Mouse (Mus musculus) liver, embryonic 16.5 days (tissue): ENCODE results near the gene Lnx1. TPM values are rescaled to one million over a fixed set of nuclear protein-coding genes. Genes with fewer than 3 reads are reported as not detected.

Experiments
- ATAC-seq: fragments of 200-750 bp; cut with Nextera tagmentation; 2 replicates; pipeline ENCODE4 v1.8.0; 2017; ENCODE audit warnings: low read depth, mild to moderate bottlenecking, moderate number of reproducible peaks, moderate library complexity
- H3K27ac ChIP-seq: fragments of 300-500 bp; sonication (generic); 2 replicates; pipeline ENCODE4 v1.5.1; 2014; ENCODE audit warnings: mild to moderate bottlenecking, low read length
- H3K27me3 ChIP-seq: fragments of 300-500 bp; sonication (generic); 2 replicates; pipeline ENCODE4 v1.6.1; 2014; ENCODE audit warnings: low read depth, low read length, mixed read lengths; ENCODE audit not compliant: control insufficient read depth, insufficient read depth
- H3K36me3 ChIP-seq: fragments of 300-500 bp; sonication (generic); 2 replicates; pipeline ENCODE4 v1.6.1; 2014; ENCODE audit warnings: mild to moderate bottlenecking; ENCODE audit not compliant: control insufficient read depth, insufficient read depth
- H3K4me1 ChIP-seq: fragments of 300-500 bp; sonication (generic); 2 replicates; pipeline ENCODE4 v1.6.1; 2014; ENCODE audit warnings: low read depth, low read length, mixed read lengths; ENCODE audit not compliant: control insufficient read depth
- H3K4me2 ChIP-seq: fragments of 300-500 bp; sonication (generic); 2 replicates; pipeline ENCODE4 v1.6.1; 2014; ENCODE audit warnings: low read depth, low read length, mixed read lengths
- H3K4me3 ChIP-seq: fragments of 300-500 bp; sonication (generic); 2 replicates; pipeline ENCODE4 v1.5.1; 2014; ENCODE audit warnings: low read depth, mild to moderate bottlenecking, low read length
- H3K9ac ChIP-seq: fragments of 300-500 bp; sonication (generic); 2 replicates; pipeline ENCODE4 v1.6.1; 2014; ENCODE audit warnings: low read depth, low read length
- H3K9me3 ChIP-seq: fragments of 300-500 bp; sonication (generic); replicated peaks from 2 replicates; pipeline ENCODE4 v1.6.1; 2016; ENCODE audit warnings: low read length; ENCODE audit not compliant: control insufficient read depth
- WGBS: fragments of 180-500 bp; shearing (Covaris S2); extraction: QIAGEN DNeasy Blood & Tissue Kit; methylation state at CpG from one replicate; pipeline ENCODE4 v1.1.7; 2014; ENCODE audit not compliant: insufficient replicate concordance; 5-methylcytosine and 5-hydroxymethylcytosine counted together
- polyA plus RNA-seq: library from polyadenylated mRNA; unstranded; fragments of >200 nt; fragmentation: Nextera tagmentation; extraction: Ambion mirVana; gene quantifications from 2 replicates; pipeline ENCODE4 v1.2.1, GENCODE M21; 2015

Gene Lnx1
- polyA plus RNA-seq, 1 experiment from 2014 or later: 0.11 TPM

GRCm38 (mm10) chr5:74711056-74711455 is 8.3 kb upstream of the Lnx1 start:
- Histone ChIP-seq H3K9ac (no peak overlapping the region), H3K36me3 (no peaks in the 10 kb centered on the region), H3K9me3 (no peaks in the 10 kb centered on the region), H3K4me2 (no peak overlapping the region), H3K4me3 (no peak overlapping the region), H3K27me3 (no peaks in the 10 kb centered on the region), H3K27ac (no peak overlapping the region), H3K4me1 (no peaks in the 10 kb centered on the region)
- 15% methylated on average over 1 of the region's 1 CpGs for WGBS
- ATAC-seq: no peak

- H3K36me3 ChIP-seq: no peaks in the 10 kb centered on the region
- no peaks in the 10 kb centered on the region for H3K9me3 ChIP-seq
- no peaks in the 10 kb centered on the region for H3K4me1 ChIP-seq
- H3K27me3 ChIP-seq: no peaks in the 10 kb centered on the region
- no peak overlapping the region for H3K4me2 ChIP-seq
- no peak for ATAC-seq
- no peak overlapping the region for H3K9ac ChIP-seq
- WGBS: 52% methylated on average over 4 of the region's 4 CpGs
- H3K27ac ChIP-seq: no peak overlapping the region
- H3K4me3 ChIP-seq: no peak overlapping the region
These were observed 7.5 kb upstream of the Lnx1 start for GRCm38 (mm10) chr5:74710181-74710580.

- WGBS: under 1% methylated on average over 8 of the region's 8 CpGs
- peak; percentile 93 for ATAC-seq
- Histone ChIP-seq H3K4me2 (peak overlapping the region; percentile 58), H3K27ac (no peak overlapping the region), H3K9ac (no peak overlapping the region), H3K27me3 (no peaks in the 10 kb centered on the region), H3K4me3 (peak overlapping the region; percentile 55), H3K36me3 (no peaks in the 10 kb centered on the region), H3K9me3 (no peaks in the 10 kb centered on the region), H3K4me1 (no peaks in the 10 kb centered on the region; the same call in 1 of the 2 replicates)
These were observed 1.7 kb upstream of the Lnx1 start for GRCm38 (mm10) chr5:74704460-74704790.

- Histone ChIP-seq H3K36me3 (no peaks in the 10 kb centered on the region), H3K4me3 (peak overlapping the region; percentile 55), H3K4me2 (peak overlapping the region; percentile 58), H3K9me3 (no peaks in the 10 kb centered on the region), H3K27me3 (no peaks in the 10 kb centered on the region), H3K9ac (no peak overlapping the region), H3K4me1 (no peaks in the 10 kb centered on the region; the same call in 1 of the 2 replicates), H3K27ac (no peak overlapping the region)
- ATAC-seq: peak; percentile 83
- 17% methylated on average over 17 of the region's 17 CpGs for WGBS
These were observed 1.2 kb upstream of the Lnx1 start for GRCm38 (mm10) chr5:74703741-74704459.

GRCm38 (mm10) chr5:74700918-74701317 is 1.8 kb downstream of the Lnx1 start:
- Histone ChIP-seq H3K9me3 (no peaks in the 10 kb centered on the region), H3K4me3 (no peak overlapping the region), H3K4me2 (no peak overlapping the region), H3K9ac (no peak overlapping the region), H3K36me3 (no peaks in the 10 kb centered on the region), H3K27me3 (no peaks in the 10 kb centered on the region), H3K27ac (no peak overlapping the region), H3K4me1 (no peaks in the 10 kb centered on the region; the same call in 1 of the 2 replicates)
- no peak for ATAC-seq
- 64% methylated on average over 2 of the region's 2 CpGs for WGBS

- Histone ChIP-seq H3K9me3 (no peaks in the 10 kb centered on the region), H3K27ac (no peak overlapping the region), H3K36me3 (no peaks in the 10 kb centered on the region), H3K4me2 (no peak overlapping the region), H3K9ac (no peak overlapping the region), H3K4me1 (no peaks in the 10 kb centered on the region), H3K27me3 (no peaks in the 10 kb centered on the region), H3K4me3 (no peak overlapping the region)
- no peak for ATAC-seq
- WGBS: 62% methylated on average over 1 of the region's 1 CpGs
These were observed 3.0 kb downstream of the Lnx1 start for GRCm38 (mm10) chr5:74699673-74700072.

GRCm38 (mm10) chr5:74697534-74697933 is 5.2 kb downstream of the Lnx1 start:
- WGBS: 73% methylated on average over 9 of the region's 9 CpGs
- no peak overlapping the region for H3K4me3 ChIP-seq
- no peaks in the 10 kb centered on the region for H3K4me1 ChIP-seq
- H3K27me3 ChIP-seq: no peaks in the 10 kb centered on the region
- H3K27ac ChIP-seq: no peak overlapping the region
- no peak overlapping the region for H3K4me2 ChIP-seq
- ATAC-seq: no peak
- H3K9ac ChIP-seq: no peak overlapping the region
- H3K9me3 ChIP-seq: no peaks in the 10 kb centered on the region
- H3K36me3 ChIP-seq: no peaks in the 10 kb centered on the region

GRCm38 (mm10) chr5:74694390-74694801 is 8.3 kb downstream of the Lnx1 start:
- no peak overlapping the region for H3K9ac ChIP-seq
- H3K4me2 ChIP-seq: no peak overlapping the region
- H3K4me3 ChIP-seq: no peak overlapping the region
- H3K27me3 ChIP-seq: no peaks in the 10 kb centered on the region
- no peaks in the 10 kb centered on the region for H3K36me3 ChIP-seq
- no peaks in the 10 kb centered on the region for H3K9me3 ChIP-seq
- WGBS: 66% methylated on average over 7 of the region's 7 CpGs
- H3K27ac ChIP-seq: no peak overlapping the region
- no peak for ATAC-seq
- H3K4me1 ChIP-seq: no peaks in the 10 kb centered on the region

- no peak overlapping the region for H3K4me3 ChIP-seq
- H3K36me3 ChIP-seq: no peaks in the 10 kb centered on the region
- H3K9ac ChIP-seq: no peak overlapping the region
- no peaks in the 10 kb centered on the region for H3K4me1 ChIP-seq
- no peak for ATAC-seq
- no peaks in the 10 kb centered on the region for H3K9me3 ChIP-seq
- no peak overlapping the region for H3K4me2 ChIP-seq
- no peaks in the 10 kb centered on the region for H3K27me3 ChIP-seq
- H3K27ac ChIP-seq: no peak overlapping the region
- WGBS: 38% methylated on average over 2 of the region's 2 CpGs
These were observed 8.9 kb downstream of the Lnx1 start for GRCm38 (mm10) chr5:74693836-74694235.
